Mouse (Mus musculus): Measurements from ENCODE around the gene Dok4. TPM values are rescaled to one million over a fixed set of nuclear protein-coding genes. Genes with fewer than 3 reads are reported as not detected.

The Dok4 gene
- polyA plus RNA-seq, 1 experiment from 2014 or later = 12.9 TPM

DNA sequence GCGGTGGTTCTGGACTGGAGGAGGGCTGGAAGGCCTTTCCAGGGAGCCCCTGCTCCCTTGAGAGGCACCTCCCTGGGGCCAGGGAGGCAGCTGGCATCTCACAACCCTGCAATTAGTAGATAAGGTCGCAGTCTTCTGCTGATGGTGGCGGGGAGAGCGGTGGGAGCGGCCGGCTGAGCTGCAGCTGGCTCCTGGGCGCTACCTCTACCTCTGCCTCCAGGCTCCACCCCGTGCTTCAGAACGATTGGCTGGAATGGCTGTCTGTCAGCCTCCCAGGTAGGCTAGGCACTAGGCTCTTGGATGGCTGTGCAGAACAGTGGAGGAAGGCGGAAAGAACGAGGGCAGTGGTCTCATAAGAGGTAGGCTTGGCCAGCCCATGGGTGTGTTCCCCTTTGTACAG is 23.1 kb upstream of the Dok4 start:
- H3K4me2 ChIP-seq = no peak overlapping the region

DNA sequence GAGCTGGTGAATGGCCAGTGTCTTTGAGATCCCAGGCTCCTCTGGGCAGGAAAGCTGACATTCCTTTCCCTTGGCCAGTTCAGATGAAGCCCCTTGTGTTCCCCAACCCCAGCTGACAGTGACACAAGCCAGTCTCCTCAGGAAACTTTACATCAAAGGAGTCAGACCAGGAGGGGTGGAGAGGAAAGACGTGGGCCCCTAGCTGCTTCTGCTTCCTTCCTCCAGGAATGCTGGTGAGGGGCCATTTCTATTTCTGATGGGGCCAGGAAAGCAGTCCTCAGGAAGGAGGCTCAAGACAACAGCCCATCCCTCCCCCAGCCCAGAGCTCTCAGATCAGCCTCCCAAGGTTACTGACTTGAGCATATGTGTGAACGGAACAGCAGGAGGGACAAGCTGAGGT is 16.8 kb upstream of the Dok4 start:
- Histone ChIP-seq H3K27ac (ENCODE audit: low read depth, low read length) (no peak overlapping the region), H3K36me3 (ENCODE audit: control insufficient read depth, insufficient read depth, low read length) (no peaks in the 10 kb centered on the region), H3K27me3 (ENCODE audit: control insufficient read depth, insufficient read depth, low read length) (no peaks in the 10 kb centered on the region), H3K9me3 (ENCODE audit: control insufficient read depth, low read length) (no peaks in the 10 kb centered on the region), H3K9ac (ENCODE audit: low read length) (no peak overlapping the region), H3K4me3 (ENCODE audit: low read depth, low read length) (no peak overlapping the region), H3K4me1 (ENCODE audit: control insufficient read depth, insufficient read depth, low read length) (no peaks in the 10 kb centered on the region), H3K4me2 (no peak overlapping the region)
- ATAC-seq (ENCODE audit: low FRiP score) (no peak), DNase-seq (ENCODE audit: low spot score, missing footprints) (no peak)
- WGBS = 62% methylated on average over 2 of the region's 2 CpGs

More for the DNA sequence above, 23.1 kb upstream of the Dok4 start:
- ATAC-seq (ENCODE audit: low FRiP score) (peak; percentile 35; the same call in 1 of the 2 replicates), DNase-seq (ENCODE audit: low spot score, missing footprints) (peak; percentile 80)
- Histone ChIP-seq H3K4me3 (ENCODE audit: low read depth, low read length) (no peak overlapping the region), H3K27ac (ENCODE audit: low read depth, low read length) (no peak overlapping the region), H3K9ac (ENCODE audit: low read length) (no peak overlapping the region), H3K4me1 (ENCODE audit: control insufficient read depth, insufficient read depth, low read length) (peaks cover 6% of the 10 kb centered on the region), H3K27me3 (ENCODE audit: control insufficient read depth, insufficient read depth, low read length) (no peaks in the 10 kb centered on the region), H3K9me3 (ENCODE audit: control insufficient read depth, low read length) (no peaks in the 10 kb centered on the region), H3K36me3 (ENCODE audit: control insufficient read depth, insufficient read depth, low read length) (no peaks in the 10 kb centered on the region)
- 15% methylated on average over 11 of the region's 11 CpGs for WGBS

DNA sequence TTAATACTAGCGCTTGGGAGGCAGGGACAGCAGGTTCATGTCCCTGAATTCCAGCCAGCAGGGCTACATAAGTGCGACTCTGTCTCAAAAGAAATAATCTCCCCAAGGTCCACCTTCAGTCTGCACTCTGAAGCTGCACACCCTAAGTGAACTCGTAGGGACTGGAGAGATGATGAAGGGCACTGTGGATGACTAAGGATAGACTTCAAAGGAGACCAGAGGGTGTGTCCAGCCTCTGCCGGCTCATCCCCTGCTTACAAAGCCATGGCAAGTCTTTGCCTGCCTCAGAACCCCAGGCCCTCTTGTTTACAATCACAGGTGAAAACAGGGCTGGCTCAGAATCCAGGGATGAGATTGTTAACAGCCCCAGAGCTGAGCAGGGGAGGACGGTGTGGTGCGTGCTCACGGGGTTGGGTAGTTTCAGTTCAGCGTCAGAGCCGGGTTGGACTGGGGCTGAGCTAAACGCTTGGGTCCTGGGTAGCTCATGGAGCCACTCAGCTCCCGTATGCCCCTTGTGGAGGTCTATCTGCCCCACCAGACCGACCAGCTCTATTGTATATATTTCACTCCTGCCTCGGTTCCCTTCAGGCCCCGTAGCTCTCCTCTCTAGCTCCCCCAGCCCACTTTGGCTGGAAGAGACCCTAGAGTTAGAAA is 12.4 kb upstream of the Dok4 start:
- DNase-seq (ENCODE audit: low spot score, missing footprints) (no peak), ATAC-seq (ENCODE audit: low FRiP score) (no peak)
- Histone ChIP-seq H3K9ac (ENCODE audit: low read length) (no peak overlapping the region), H3K4me1 (ENCODE audit: control insufficient read depth, insufficient read depth, low read length) (no peaks in the 10 kb centered on the region), H3K27ac (ENCODE audit: low read depth, low read length) (no peak overlapping the region), H3K9me3 (ENCODE audit: control insufficient read depth, low read length) (no peaks in the 10 kb centered on the region), H3K36me3 (ENCODE audit: control insufficient read depth, insufficient read depth, low read length) (no peaks in the 10 kb centered on the region), H3K4me3 (ENCODE audit: low read depth, low read length) (no peak overlapping the region), H3K4me2 (no peak overlapping the region), H3K27me3 (ENCODE audit: control insufficient read depth, insufficient read depth, low read length) (no peaks in the 10 kb centered on the region)
- 43% methylated on average over 14 of the region's 14 CpGs for WGBS

DNA sequence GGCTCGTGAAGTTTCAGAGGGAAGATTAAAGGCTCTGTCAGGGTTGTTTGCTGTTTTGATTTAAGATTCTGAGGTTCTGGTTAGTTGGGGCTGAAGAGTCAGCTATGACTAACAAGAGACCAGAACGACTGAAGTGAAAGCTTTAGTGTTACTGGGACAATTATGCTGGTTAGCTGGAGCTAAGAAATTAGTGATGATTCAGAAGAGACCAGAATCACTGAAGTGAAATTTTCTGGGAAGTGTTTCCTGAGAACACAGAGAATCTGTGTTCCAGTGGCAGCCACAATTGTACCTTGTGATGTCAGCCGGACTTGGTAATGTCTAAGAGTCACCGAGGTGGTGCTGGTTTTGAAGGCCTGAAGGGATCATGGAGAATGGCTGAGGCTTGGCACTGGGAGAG is 4.6 kb upstream of the Dok4 start:
- Histone ChIP-seq H3K4me3 (ENCODE audit: low read depth, low read length) (no peak overlapping the region), H3K9me3 (ENCODE audit: control insufficient read depth, low read length) (no peaks in the 10 kb centered on the region), H3K27me3 (ENCODE audit: control insufficient read depth, insufficient read depth, low read length) (peaks cover 1% of the 10 kb centered on the region; the same call in 1 of the 2 replicates), H3K4me2 (no peak overlapping the region), H3K27ac (ENCODE audit: low read depth, low read length) (no peak overlapping the region), H3K9ac (ENCODE audit: low read length) (no peak overlapping the region), H3K4me1 (ENCODE audit: control insufficient read depth, insufficient read depth, low read length) (peaks cover 2% of the 10 kb centered on the region; the same call in 1 of the 2 replicates), H3K36me3 (ENCODE audit: control insufficient read depth, insufficient read depth, low read length) (no peaks in the 10 kb centered on the region)
- WGBS = 79% methylated on average over 4 of the region's 4 CpGs
- no peak for DNase-seq (ENCODE audit: low spot score, missing footprints)
- ATAC-seq (ENCODE audit: low FRiP score) = no peak

DNA sequence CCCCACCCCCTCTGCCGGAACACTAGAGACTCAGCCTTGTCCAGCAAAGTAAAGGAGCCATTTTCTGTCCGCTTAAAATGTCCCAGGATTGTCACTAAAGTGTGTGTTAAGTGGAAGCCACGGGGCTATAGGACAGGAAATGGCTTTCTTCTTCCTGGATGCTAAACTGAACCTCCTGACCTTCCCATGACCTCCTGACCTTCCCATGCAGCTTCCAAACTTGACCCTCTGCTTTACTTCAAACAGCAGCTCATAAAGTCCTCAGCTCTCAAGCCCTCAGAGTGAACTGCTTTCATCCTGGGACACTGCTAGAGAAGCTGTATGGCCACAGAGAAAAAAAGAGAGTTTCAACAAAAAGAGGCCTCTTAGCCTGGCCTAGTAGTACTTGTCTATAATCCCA is 690 bp upstream of the Dok4 start:
- Histone ChIP-seq H3K27me3 (ENCODE audit: control insufficient read depth, insufficient read depth, low read length) (peaks cover 14% of the 10 kb centered on the region), H3K27ac (ENCODE audit: low read depth, low read length) (no peak overlapping the region), H3K36me3 (ENCODE audit: control insufficient read depth, insufficient read depth, low read length) (no peaks in the 10 kb centered on the region), H3K9ac (ENCODE audit: low read length) (no peak overlapping the region), H3K9me3 (ENCODE audit: control insufficient read depth, low read length) (no peaks in the 10 kb centered on the region), H3K4me1 (ENCODE audit: control insufficient read depth, insufficient read depth, low read length) (peaks cover 10% of the 10 kb centered on the region), H3K4me2 (no peak overlapping the region), H3K4me3 (ENCODE audit: low read depth, low read length) (no peak overlapping the region)
- no peak for ATAC-seq (ENCODE audit: low FRiP score)
- peak; percentile 79 for DNase-seq (ENCODE audit: low spot score, missing footprints)
- WGBS = 43% methylated on average over 3 of the region's 3 CpGs

DNA sequence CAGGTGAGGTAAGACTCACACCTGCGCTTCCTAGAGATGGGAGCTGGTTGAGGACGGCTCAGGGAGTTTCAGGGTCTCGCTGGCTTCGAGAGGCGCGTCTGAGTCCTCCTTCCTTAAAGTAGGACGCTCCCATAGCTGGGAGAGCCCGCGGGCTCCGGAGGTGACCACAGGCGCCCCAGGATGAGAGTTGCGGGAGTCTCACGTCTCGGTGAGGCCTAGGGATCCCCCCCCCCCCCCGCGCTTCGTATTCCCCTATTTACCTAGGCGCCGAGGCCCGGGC is 319 bp downstream of the Dok4 start:
- peak overlapping the region; percentile 57 for H3K4me3 ChIP-seq (ENCODE audit: low read depth, low read length)
- no peaks in the 10 kb centered on the region for H3K9me3 ChIP-seq (ENCODE audit: control insufficient read depth, low read length)
- no peaks in the 10 kb centered on the region for H3K36me3 ChIP-seq (ENCODE audit: control insufficient read depth, insufficient read depth, low read length)
- DNase-seq (ENCODE audit: low spot score, missing footprints) (peak; percentile 90), ATAC-seq (ENCODE audit: low FRiP score) (peak; percentile 47)
- under 1% methylated on average over 14 of the region's 20 CpGs for WGBS
- peaks cover 14% of the 10 kb centered on the region for H3K27me3 ChIP-seq (ENCODE audit: control insufficient read depth, insufficient read depth, low read length)
- peak overlapping the region; percentile 97 for H3K4me2 ChIP-seq
- no peak overlapping the region for H3K27ac ChIP-seq (ENCODE audit: low read depth, low read length)
- peaks cover 13% of the 10 kb centered on the region for H3K4me1 ChIP-seq (ENCODE audit: control insufficient read depth, insufficient read depth, low read length)
- H3K9ac ChIP-seq (ENCODE audit: low read length) = peak overlapping the region; percentile 60

DNA sequence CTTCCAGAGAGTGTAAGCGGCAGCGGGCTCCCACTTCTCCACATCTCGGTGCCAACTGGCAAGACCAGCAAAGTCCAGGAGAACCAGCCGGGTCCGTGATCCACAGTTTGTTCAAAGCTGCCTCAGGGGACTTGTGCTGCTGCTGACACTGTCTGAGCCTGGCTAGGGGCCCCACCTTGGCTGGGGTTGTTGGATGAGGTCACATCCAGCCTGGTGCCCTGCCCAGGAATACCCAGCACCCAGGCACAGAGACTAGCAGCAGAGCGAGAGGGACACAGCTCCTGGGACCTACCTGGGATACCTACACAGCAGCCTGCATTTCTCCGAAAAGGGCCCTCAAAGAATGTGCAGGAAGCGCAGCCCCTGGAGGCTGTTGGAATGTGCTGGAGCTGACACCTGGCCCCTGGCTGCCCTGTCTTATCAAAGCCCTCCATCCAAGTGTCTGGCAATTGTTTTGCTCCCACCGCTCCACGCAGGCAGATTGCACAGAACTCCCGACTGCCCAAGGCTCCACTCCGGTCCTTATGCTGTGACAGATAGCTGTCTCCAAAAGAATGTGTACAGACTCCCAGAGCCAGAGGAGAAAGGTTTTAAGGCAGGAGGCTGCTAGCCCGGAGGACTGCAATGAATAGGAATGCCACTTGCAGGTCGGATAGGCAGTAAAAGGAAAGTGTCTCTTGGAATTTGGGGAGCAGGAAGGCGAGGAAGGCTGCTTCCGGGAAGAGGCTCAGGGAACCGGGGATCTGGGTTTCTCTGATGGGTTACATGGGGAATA is 847 bp downstream of the Dok4 start:
- Histone ChIP-seq H3K4me2 (peak overlapping the region; percentile 97), H3K27ac (ENCODE audit: low read depth, low read length) (no peak overlapping the region), H3K9ac (ENCODE audit: low read length) (peak overlapping the region; percentile 60), H3K9me3 (ENCODE audit: control insufficient read depth, low read length) (no peaks in the 10 kb centered on the region), H3K4me1 (ENCODE audit: control insufficient read depth, insufficient read depth, low read length) (peaks cover 17% of the 10 kb centered on the region), H3K4me3 (ENCODE audit: low read depth, low read length) (peak overlapping the region; percentile 57), H3K27me3 (ENCODE audit: control insufficient read depth, insufficient read depth, low read length) (peaks cover 14% of the 10 kb centered on the region), H3K36me3 (ENCODE audit: control insufficient read depth, insufficient read depth, low read length) (no peaks in the 10 kb centered on the region)
- DNase-seq (ENCODE audit: low spot score, missing footprints) (peak; percentile 90), ATAC-seq (ENCODE audit: low FRiP score) (no peak)
- WGBS = 18% methylated on average over 17 of the region's 17 CpGs

DNA sequence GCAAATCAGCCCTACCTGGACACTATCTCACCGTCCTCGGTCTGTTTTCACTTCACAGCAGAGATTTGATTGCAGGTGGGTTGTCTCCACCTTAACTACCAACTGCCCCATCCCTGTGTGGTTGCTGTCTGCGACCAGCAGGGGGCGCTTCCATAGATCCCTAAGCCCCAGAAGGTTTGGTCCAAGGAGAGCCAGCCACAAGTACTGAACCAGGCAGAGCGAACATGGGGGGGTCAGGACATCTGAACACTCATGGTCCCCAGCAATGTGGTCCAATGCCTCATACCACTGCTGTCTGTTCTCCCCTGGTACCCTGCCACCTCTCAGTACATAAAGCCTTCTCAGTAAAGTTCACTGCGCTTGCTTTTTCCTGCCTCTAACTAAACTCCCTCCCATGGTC is 1.8 kb downstream of the Dok4 start:
- no peak for ATAC-seq (ENCODE audit: low FRiP score)
- H3K9me3 ChIP-seq (ENCODE audit: control insufficient read depth, low read length) = no peaks in the 10 kb centered on the region
- H3K9ac ChIP-seq (ENCODE audit: low read length) = no peak overlapping the region
- DNase-seq (ENCODE audit: low spot score, missing footprints) = peak; percentile 96
- no peak overlapping the region for H3K27ac ChIP-seq (ENCODE audit: low read depth, low read length)
- no peaks in the 10 kb centered on the region for H3K36me3 ChIP-seq (ENCODE audit: control insufficient read depth, insufficient read depth, low read length)
- H3K4me2 ChIP-seq = no peak overlapping the region
- H3K4me3 ChIP-seq (ENCODE audit: low read depth, low read length) = no peak overlapping the region; the same call in 1 of the 2 replicates
- WGBS = 15% methylated on average over 6 of the region's 6 CpGs
- peaks cover 14% of the 10 kb centered on the region for H3K27me3 ChIP-seq (ENCODE audit: control insufficient read depth, insufficient read depth, low read length)
- peaks cover 17% of the 10 kb centered on the region for H3K4me1 ChIP-seq (ENCODE audit: control insufficient read depth, insufficient read depth, low read length)

DNA sequence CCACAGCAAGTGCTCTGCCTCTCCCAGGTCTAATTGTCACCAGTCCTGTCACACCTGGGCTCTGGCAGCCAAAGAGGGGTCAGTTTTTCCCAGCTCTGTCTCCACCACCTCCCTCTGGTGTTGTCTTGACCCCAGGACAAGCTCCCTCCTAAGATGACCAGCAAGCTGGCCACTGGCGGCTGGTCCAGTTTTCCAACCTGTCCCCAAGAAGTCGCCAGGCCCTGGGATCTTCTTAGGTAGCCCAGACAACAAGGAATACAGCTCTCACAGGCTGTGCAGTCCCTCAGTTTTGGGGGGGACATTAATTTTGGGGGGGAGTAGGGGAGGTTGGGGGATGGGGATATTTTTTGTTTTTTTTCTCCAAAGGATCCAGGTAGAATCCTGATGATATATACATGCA is 3.6 kb downstream of the Dok4 start:
- Histone ChIP-seq H3K4me2 (no peak overlapping the region), H3K4me1 (ENCODE audit: control insufficient read depth, insufficient read depth, low read length) (peaks cover 17% of the 10 kb centered on the region), H3K4me3 (ENCODE audit: low read depth, low read length) (no peak overlapping the region), H3K27me3 (ENCODE audit: control insufficient read depth, insufficient read depth, low read length) (peaks cover 14% of the 10 kb centered on the region), H3K27ac (ENCODE audit: low read depth, low read length) (no peak overlapping the region), H3K36me3 (ENCODE audit: control insufficient read depth, insufficient read depth, low read length) (no peaks in the 10 kb centered on the region), H3K9me3 (ENCODE audit: control insufficient read depth, low read length) (no peaks in the 10 kb centered on the region), H3K9ac (ENCODE audit: low read length) (no peak overlapping the region)
- no peak for ATAC-seq (ENCODE audit: low FRiP score)
- no peak for DNase-seq (ENCODE audit: low spot score, missing footprints)
- 62% methylated on average over 2 of the region's 2 CpGs for WGBS
